Mouse (Mus musculus): ENCODE measurements at regions not wholly inside any gene's neighbourhood (a gene's known extent, or its start where the extent isn't known, plus 50 kb on each side); places are given as distances from the start of the nearest gene placed in this dataset.

- DNase-seq (ENCODE audit: low spot score in 2 of 2), result no peak
Measured at GRCm38 (mm10) chr14:25173281-25173680, 285.7 kb upstream of the Zmiz1 start.

- no peak for DNase-seq (ENCODE audit: low spot score in 2 of 2)
Measured at GRCm38 (mm10) chr14:25173873-25174272, 285.1 kb upstream of the Zmiz1 start.

DNA sequence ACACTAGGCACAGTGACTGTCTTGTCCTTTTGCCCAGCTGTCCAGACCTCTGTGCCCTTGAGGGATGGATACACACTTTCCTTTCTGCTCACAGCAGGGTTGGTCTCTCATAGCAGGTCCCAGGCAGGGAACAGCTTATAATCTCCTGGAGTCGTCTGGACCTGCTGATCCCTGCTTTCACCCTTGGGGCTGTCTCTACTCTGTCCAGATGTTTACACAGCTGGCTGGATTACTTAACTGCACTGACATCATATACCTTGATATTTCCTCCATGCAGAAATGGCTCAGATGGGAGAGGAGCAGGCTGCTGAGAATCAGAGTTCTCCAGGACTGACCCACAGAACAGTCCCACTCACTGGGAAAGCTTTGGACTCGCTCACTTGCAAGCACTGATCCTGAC lies 284.6 kb upstream of the Zmiz1 start:
- no peak for DNase-seq (ENCODE audit: low spot score in 2 of 2)

DNA sequence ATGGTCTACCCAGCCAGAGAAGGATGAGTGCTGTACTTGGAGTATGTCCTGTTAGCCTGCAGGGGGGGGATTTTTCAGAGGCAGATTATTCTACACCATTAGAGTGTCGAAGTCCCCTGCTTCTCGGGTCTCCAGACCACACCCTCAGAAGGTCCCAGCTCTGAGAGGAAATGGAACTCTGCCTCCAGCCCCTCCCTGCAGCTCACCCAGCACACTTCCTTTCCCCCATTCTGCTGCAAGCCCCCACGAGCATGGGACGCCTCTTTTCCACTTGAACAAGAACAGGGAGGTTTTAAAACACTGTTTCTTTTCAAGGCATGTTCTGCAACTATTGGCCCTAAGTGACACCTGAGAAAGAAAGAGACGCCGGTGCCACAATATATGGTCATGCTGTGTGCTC lies 282.8 kb upstream of the Zmiz1 start:
- DNase-seq (ENCODE audit: low spot score in 2 of 2), result no peak

GRCm38 (mm10) chr14:25180126-25180525 lies 278.9 kb upstream of the Zmiz1 start:
- DNase-seq (ENCODE audit: low spot score in 2 of 2), result no peak

GRCm38 (mm10) chr14:25181406-25181805 lies 277.6 kb upstream of the Zmiz1 start:
- DNase-seq (ENCODE audit: low spot score in 2 of 2), result no peak

- no peak for DNase-seq (ENCODE audit: low spot score in 2 of 2)
Measured at GRCm38 (mm10) chr14:25184042-25184441, 274.9 kb upstream of the Zmiz1 start.

GRCm38 (mm10) chr14:25184875-25185274 lies 274.1 kb upstream of the Zmiz1 start:
- no peak for DNase-seq (ENCODE audit: low spot score in 2 of 2)

GRCm38 (mm10) chr14:25185556-25185958 lies 273.4 kb upstream of the Zmiz1 start:
- DNase-seq (ENCODE audit: low spot score in 2 of 2), result no peak

DNA sequence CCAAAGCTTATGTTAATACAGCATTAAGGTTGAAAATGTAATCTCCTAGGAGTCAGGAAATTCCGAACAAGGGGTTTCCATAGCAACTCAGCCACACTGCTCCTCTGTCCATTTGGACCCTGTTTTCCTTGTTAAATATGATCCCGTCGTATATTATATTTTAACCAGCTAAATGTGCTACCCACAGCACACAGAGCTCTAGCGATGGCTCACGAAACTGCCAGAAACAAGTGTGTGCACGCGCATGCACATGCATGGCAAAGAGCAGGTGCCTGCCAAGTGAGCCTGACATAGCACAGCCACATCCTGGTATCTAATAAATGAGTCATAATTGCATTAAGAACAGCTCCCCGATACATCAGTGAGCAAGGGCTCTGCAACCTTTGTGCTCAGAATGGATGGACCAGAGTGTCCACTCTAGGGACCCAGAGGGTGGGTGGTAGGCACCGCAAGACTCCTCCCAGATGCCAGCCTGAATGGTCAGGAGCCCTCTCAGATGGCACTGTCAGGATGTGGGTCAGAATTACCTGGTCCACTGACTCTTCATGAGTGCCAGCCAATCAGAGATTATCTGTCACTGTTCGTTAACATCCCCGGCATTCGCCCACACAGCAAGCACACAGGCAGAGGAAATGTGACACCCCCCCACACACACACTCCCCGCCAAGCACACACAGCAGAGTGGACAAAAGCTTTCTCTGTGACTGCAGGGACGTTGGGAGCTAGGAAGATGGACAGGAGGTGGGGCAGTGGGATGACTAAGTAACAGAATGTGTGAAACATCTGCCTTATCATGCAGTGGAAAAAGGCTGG lies 272.8 kb upstream of the Zmiz1 start:
- DNase-seq (ENCODE audit: low spot score in 2 of 2), result no peak

DNA sequence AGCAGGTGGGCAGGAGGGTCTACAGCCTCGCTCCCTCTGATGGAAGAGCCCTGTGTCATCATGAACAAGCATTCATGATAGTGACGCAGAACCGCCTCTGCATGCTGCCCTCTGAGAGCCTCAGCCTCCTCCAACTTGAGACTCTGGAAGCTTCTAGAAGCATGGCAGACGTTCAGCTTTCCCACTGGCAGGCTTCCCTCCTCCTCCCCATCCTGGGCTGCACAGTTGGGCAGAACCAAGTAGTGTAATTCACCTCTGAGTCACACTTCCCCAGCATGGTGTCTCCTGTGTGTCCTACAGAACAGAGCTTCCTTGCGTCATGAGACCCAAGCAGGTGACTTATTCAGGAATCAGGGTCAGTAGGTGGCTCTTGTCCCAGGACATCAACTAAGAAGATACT lies 271.3 kb upstream of the Zmiz1 start:
- DNase-seq (ENCODE audit: low spot score in 2 of 2), result no peak

DNA sequence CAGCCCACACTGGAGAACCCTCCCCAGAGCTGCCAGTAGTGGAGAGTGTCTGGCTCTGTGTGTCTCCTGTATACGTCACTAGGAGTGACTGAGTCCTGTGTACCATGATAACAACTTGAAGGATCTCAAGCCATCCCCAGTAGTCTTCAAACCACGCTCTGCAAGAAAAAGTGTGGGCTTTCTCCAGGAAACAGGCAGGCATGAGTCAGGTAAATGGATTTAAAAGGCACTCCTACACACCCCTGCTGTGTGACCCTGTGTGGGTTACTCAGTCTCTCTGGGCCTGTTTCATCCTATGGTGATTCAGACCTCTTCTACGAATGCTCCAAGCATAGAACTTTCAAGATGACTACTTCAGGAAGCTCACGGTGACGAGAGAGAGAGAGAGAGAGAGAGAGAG lies 269.7 kb upstream of the Zmiz1 start:
- DNase-seq (ENCODE audit: low spot score in 2 of 2), result no peak

DNA sequence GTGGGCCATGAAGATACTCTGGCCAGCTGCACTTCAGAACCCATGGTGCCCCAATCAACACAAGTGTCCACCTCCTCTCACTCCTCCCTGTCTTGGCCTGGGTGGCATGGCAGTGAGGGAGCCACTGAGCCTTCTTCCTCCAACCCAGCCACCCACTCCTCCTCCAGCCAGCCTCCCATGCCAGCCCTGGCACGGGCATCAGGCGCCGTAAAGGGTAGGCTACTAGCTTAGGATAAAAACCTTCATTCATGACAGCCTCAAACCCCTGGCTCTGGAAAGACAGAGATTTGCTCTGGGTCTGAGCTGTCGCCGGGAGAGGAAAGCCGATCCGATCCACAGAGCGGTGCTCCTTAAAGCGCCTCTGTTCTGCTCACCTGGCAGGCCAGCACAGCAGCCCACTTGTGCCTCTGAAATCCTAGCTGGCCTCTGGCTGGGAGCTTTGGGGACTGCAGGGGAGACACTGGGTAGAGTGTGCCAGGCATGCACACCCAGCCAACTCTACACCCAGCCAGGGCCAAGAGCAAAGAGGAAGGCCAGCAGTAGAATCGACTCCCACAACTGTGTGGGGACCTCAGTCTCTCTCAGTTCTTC lies 268.2 kb upstream of the Zmiz1 start:
- no peak for DNase-seq (ENCODE audit: low spot score in 2 of 2)

GRCm38 (mm10) chr14:25196820-25197219 lies 262.2 kb upstream of the Zmiz1 start:
- DNase-seq (ENCODE audit: low spot score in 2 of 2), result no peak

DNA sequence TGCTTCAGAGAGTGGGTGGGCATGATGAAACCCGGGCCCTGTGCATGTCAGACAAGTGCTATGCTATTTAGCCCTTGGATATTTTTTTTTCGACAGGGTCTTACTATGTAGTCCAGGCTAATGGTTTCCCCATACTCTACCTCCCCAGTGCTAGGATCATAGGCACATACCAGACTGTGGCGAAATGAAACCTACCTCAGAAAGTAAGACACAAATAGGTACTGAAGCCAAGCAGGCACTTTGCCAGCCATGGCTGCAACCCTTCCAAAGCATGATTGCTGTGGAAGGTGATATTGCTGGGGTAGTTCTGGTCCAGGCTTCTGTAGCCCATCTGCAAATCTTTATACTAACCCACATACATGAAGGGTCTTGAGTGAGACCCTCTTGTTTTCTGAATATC lies 259.1 kb upstream of the Zmiz1 start:
- DNase-seq (ENCODE audit: low spot score in 2 of 2), result no peak

GRCm38 (mm10) chr14:25200656-25201179 lies 258.3 kb upstream of the Zmiz1 start:
- no peak for DNase-seq (ENCODE audit: low spot score in 2 of 2)

DNA sequence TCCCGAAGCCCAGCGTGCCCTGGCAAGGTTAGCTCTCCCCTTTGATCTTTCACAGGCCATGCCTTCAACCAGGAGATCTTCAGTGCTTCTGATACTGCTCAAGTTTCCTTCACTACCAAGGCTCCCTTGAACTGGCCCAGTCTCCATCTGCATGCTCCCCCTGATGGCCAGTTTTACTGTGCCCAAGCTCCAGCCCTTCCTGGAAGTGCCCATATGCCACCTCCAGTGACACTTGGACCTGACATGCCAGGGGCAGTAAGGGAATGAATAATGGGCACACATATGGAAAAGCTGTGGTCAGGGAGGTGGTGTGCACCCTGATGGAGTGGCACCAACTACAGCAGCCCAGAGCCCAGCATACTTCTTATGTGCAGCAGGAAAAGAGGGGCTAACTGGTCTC lies 256.7 kb upstream of the Zmiz1 start:
- no peak for DNase-seq (ENCODE audit: low spot score in 2 of 2)

DNA sequence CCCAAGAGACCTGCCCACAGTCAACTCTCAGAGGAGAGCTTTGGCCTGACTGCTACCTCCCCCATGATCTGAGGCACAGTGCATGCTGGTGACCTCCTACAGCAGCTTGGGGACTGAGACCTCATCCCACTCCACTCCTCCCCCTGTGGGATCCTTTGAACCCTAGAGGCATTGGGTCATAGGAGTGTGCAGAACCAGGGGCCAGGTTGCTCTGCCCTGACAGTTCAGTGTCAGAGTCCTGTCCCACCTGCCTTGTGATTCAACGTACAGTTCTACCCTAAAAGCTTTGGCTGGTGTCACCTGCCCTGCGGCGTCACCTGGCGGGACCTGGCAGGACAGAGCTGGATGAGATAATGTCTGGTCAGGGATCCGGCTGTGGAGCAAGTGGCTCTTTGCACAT lies 254.9 kb upstream of the Zmiz1 start:
- no peak for DNase-seq (ENCODE audit: low spot score in 2 of 2)

- no peak for DNase-seq (ENCODE audit: low spot score in 2 of 2)
Measured at GRCm38 (mm10) chr14:25206855-25207254, 252.1 kb upstream of the Zmiz1 start.

GRCm38 (mm10) chr14:25207422-25207821 lies 251.6 kb upstream of the Zmiz1 start:
- no peak for DNase-seq (ENCODE audit: low spot score in 2 of 2)

DNA sequence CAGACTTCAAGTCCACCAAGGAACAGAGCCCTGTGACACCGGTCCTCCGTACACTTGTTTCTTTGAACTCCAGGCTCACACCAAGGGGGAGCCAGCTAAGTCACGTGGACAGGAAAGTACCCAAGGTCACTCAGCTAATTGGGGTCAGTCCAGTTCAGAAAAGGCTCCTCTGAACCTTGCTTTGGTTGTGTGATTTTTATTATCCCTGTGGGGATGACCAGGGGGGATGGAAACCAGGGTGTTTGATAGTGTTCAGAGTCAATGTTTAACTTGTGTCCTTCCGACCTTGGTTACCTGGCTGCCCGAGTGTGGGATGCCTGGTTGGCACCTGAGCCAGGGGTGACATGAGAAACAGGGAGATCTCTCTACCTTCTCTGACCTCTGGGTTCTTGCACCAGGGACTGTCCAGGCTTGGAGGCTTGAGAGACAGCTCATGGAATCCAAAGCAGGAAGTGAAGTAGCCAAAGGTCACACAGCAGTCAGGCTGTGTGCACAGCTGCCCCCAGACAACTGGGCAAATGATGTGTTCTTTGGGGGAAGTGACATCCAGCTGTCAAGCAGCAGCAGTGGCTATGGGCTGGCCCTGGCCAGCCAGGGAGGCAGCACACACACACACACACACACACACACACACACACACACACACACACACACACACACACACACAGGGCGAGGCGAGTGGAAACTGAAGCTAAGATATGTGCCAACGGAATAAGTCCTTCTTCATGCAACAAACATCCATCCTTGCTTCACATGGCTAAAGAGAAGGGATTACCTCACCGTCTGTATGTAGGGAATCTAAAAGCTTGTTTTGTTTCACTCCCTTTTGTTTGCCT lies 250.5 kb upstream of the Zmiz1 start:
- no peak for DNase-seq (ENCODE audit: low spot score in 2 of 2)

- no peak for DNase-seq (ENCODE audit: low spot score in 2 of 2)
Measured at GRCm38 (mm10) chr14:25213056-25213455, 245.9 kb upstream of the Zmiz1 start.

Measured in gastrocnemius, postnatal 4 days (tissue).